ENCODE assay signal across 25 mouse cellular contexts in genomic region chr10:93111412-93111811, GRCm38 (mm10). TPM values are rescaled to one million over a fixed set of nuclear protein-coding genes. Genes with fewer than 3 reads are reported as not detected.
DNase-seq lines count a peak whose midpoint lies in the region; ATAC-seq and TF ChIP-seq lines count a peak whose summit lies in the region.
"Had no signal": no experiment of that assay in that cellular context is flagged by ENCODE, and none has a peak within 500 bp of the region (broad histone marks: within the 10 kb centered on the region; RNA-seq: fewer than 3 reads in every experiment).

No protein-coding gene starts in this region.

- no peaks in the 10 kb centered on the region for H3K9me3 ChIP-seq in lung, embryonic 14.5 days (ENCODE audit: low read depth, low read length)
- H3K9me3 ChIP-seq: embryonic facial prominence, embryonic 15.5 days; forebrain, embryonic 10.5 days; limb, embryonic 10.5 days; midbrain, embryonic 10.5 days had no signal

- H3K4me2 ChIP-seq in lung, embryonic 14.5 days: no peak overlapping the region
- H3K4me2 ChIP-seq: embryonic facial prominence, embryonic 15.5 days; hindbrain, embryonic 14.5 days; liver, embryonic 11.5 days had no signal

- no peaks in the 10 kb centered on the region for H3K36me3 ChIP-seq in lung, embryonic 14.5 days (ENCODE audit: insufficient read depth)
- H3K36me3 ChIP-seq: embryonic facial prominence, embryonic 15.5 days; forebrain, embryonic 10.5 days; limb, embryonic 10.5 days; midbrain, embryonic 10.5 days had no signal

- TF ChIP-seq CTCF in lung, embryonic 14.5 days (IDR thresholded peaks at IDR 0.05; ENCODE audit: low read depth): no peak
- TF ChIP-seq CTCF in bone marrow, adult 2 months (IDR thresholded peaks at IDR 0.05; ENCODE audit: control insufficient read depth, insufficient read depth, low read length): no peak

- no peak for TF ChIP-seq POLR2A in bone marrow, adult 2 months (IDR thresholded peaks at IDR 0.05; ENCODE audit: borderline replicate concordance, control insufficient read depth, low read depth, low read length)

- no peaks in the 10 kb centered on the region for H3K4me1 ChIP-seq in lung, embryonic 14.5 days (ENCODE audit: insufficient read depth)
- peaks cover 1% of the 10 kb centered on the region; the same call in 1 of the 2 replicates for H3K4me1 ChIP-seq in bone marrow, adult 2 months (ENCODE audit: control insufficient read depth, insufficient read depth, low read length)
- H3K4me1 ChIP-seq: embryonic facial prominence, embryonic 15.5 days; forebrain, embryonic 10.5 days; limb, embryonic 10.5 days; midbrain, embryonic 10.5 days had no signal

- H3K27ac ChIP-seq in lung, embryonic 14.5 days (ENCODE audit: low read depth): no peak overlapping the region
- peak overlapping the region; percentile 35; the same call in 1 of the 2 replicates for H3K27ac ChIP-seq in bone marrow, adult 2 months (ENCODE audit: control insufficient read depth, insufficient read depth, low read depth, low read length, poor library complexity)
- H3K27ac ChIP-seq: embryonic facial prominence, embryonic 15.5 days; forebrain, embryonic 10.5 days; hindbrain, embryonic 14.5 days; left cerebral cortex, adult 2 months; limb, embryonic 10.5 days; midbrain, embryonic 10.5 days had no signal

- H3K9ac ChIP-seq in lung, embryonic 14.5 days: no peak overlapping the region
- H3K9ac ChIP-seq: embryonic facial prominence, embryonic 15.5 days; forebrain, postnatal 0 days; hindbrain, embryonic 14.5 days had no signal

- peak; percentile 47; the same call in 1 of the 2 replicates for ATAC-seq in lung, embryonic 14.5 days (ENCODE audit: insufficient read depth)
- ATAC-seq in megakaryocyte progenitor cell, adult 5-6 weeks (replicated peaks; ENCODE audit: poor library complexity): peak; percentile 82
- ATAC-seq: forebrain, postnatal 0 days had no signal

- H3K4me3 ChIP-seq in lung, embryonic 14.5 days (ENCODE audit: low read depth, low read length): no peak overlapping the region
- H3K4me3 ChIP-seq in bone marrow, adult 2 months (replicated peaks; ENCODE audit: control insufficient read depth, low read depth, low read length): no peak overlapping the region
- H3K4me3 ChIP-seq: embryonic facial prominence, embryonic 15.5 days; forebrain, embryonic 10.5 days; left cerebral cortex, adult 2 months; limb, embryonic 10.5 days; midbrain, embryonic 10.5 days had no signal

- no peaks in the 10 kb centered on the region for H3K27me3 ChIP-seq in lung, embryonic 14.5 days (ENCODE audit: insufficient read depth, low read length)
- H3K27me3 ChIP-seq: embryonic facial prominence, embryonic 15.5 days had no signal

- WGBS in lung, embryonic 14.5 days: 38% methylated on average over 8 of the region's 8 CpGs
- 39% methylated on average over 8 of the region's 8 CpGs for WGBS in bone marrow, adult 2 months

- DNase-seq in lung, embryonic 14.5 days: peak; percentile 39
- DNase-seq in lung, postnatal 25 days (ENCODE audit: low spot score): no peak
- peak; percentile 37 for DNase-seq in NIH3T3 (ENCODE audit: low read depth)
- DNase-seq in spleen, postnatal 36 days (ENCODE audit: low spot score in 2 of 2): no peak
- DNase-seq in embryo, embryonic 10 days (ENCODE audit: low spot score): no peak
- DNase-seq: B cell, adult 2 months; cerebellum, postnatal 14 days; forebrain, postnatal 0 days; heart, adult 11 months; heart, postnatal 36 days; kidney, adult 8-10 months; kidney, postnatal 36 days; layer of hippocampus, adult 9-11 months; lung, postnatal 14 days; right cerebral cortex, adult 18-20 months; thymus, adult 18-20 months had no signal

RNA-seq across cellular contexts. Expression of gene Cfap54, which starts 30.0 kb away (rescaled TPM):
- polyA plus RNA-seq in lung, embryonic 14.5 days (2014; fragmentation: Nextera tagmentation; extraction: Ambion mirVana): 0.45 and 0.70 TPM in 2 replicates
- 1.8 TPM in 1 of 2 replicates, not detected in the other for polyA plus RNA-seq in bone marrow, adult 2 months (2011; ENCODE audit: insufficient read depth, insufficient read length, low replicate concordance, missing spikeins)
- 1.1 and 1.5 TPM in 2 replicates for total RNA-seq in megakaryocyte progenitor cell, adult 5-6 weeks (2015)
- 0.44 and 2.1 TPM in 2 replicates for total RNA-seq in megakaryocyte progenitor cell, adult 5-6 weeks (2017)

RNA-seq across cellular contexts. Expression of gene Cdk17, which starts 49.3 kb away (rescaled TPM):
- 25.3 and 25.9 TPM in 2 replicates for polyA plus RNA-seq in lung, embryonic 14.5 days (2014; fragmentation: Nextera tagmentation; extraction: Ambion mirVana)
- 19.5 and 21.2 TPM in 2 replicates for polyA plus RNA-seq in bone marrow, adult 2 months (2011; ENCODE audit: insufficient read depth, insufficient read length, low replicate concordance, missing spikeins)
- total RNA-seq in megakaryocyte progenitor cell, adult 5-6 weeks (2015): 36.8 and 43.6 TPM in 2 replicates
- 37.6 and 44.9 TPM in 2 replicates for total RNA-seq in megakaryocyte progenitor cell, adult 5-6 weeks (2017)

Comparison
In these comparisons a context has a peak if more than half of its experiments do, and no peak if none do; other contexts are left out.
1. DNase-seq: peak in lung, embryonic 14.5 days (single experiment) and NIH3T3 (single experiment); none in lung, postnatal 25 days (single experiment), spleen, postnatal 36 days (0 of 2) and embryo, embryonic 10 days (single experiment).